Mouse (Mus musculus) brain, embryonic 18.5 days (tissue): ENCODE measurements around the gene 9230112D13Rik.

Experiments used
- DNase-seq: peaks from one replicate; pipeline ENCODE4 v3.0.0-alpha.2; 2012; ENCODE audit warnings: low read depth, low spot score

Gene 9230112D13Rik

GRCm38 (mm10) chr14:34522701-34523100, at the start of gene 9230112D13Rik:
Gene 9230112D13Rik, minus strand, starts transcription at chr14:34522801.
- DNase-seq: no peak

GRCm38 (mm10) chr14:34571610-34572387, 49.2 kb upstream of the 9230112D13Rik start:
- no peak for DNase-seq

GRCm38 (mm10) chr14:34570903-34571302, 48.3 kb upstream of the 9230112D13Rik start:
- DNase-seq: no peak

DNA sequence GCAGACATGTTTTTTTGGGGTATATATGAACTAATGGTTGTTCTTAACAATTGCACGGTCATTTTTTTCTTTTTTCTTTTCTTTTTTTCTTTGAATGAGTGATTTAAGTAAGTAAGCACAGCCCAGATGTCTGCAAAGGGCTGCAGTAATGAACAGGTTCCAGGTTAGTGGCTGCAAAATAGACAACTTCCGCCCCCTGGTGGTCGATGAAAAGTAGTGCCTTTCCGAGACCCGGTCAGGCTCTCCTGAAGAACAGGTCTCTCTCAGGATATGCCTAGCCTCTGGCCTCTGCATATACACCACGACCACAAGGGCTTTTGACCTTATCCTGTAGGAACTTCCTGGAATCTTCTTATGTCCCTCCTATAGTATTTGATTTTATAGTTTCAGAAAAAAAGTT, 47.7 kb upstream of the 9230112D13Rik start:
- DNase-seq: peak; percentile 54

- no peak for DNase-seq
Observed at GRCm38 (mm10) chr14:34569534-34570194, 47.1 kb upstream of the 9230112D13Rik start.

DNA sequence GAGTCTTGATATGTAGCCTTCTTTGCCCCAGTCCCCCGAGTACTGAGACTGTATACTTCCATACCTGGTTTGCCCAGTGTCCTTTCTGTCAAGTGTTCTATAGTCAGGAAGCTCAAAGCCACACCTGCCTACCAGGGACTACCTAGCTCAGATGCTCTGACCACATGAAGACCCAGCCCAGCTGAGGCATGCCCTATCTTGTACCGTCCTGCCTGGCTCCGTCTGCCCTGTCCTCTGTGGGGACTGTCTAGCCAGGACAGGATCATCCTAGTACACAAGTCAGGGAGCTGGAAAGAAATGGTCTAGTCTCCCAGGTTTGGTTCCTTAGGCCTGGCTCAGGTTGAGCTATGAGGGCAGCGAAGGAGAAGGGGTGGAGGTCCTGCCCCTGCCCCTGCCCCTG, 46.0 kb upstream of the 9230112D13Rik start:
- no peak for DNase-seq

DNA sequence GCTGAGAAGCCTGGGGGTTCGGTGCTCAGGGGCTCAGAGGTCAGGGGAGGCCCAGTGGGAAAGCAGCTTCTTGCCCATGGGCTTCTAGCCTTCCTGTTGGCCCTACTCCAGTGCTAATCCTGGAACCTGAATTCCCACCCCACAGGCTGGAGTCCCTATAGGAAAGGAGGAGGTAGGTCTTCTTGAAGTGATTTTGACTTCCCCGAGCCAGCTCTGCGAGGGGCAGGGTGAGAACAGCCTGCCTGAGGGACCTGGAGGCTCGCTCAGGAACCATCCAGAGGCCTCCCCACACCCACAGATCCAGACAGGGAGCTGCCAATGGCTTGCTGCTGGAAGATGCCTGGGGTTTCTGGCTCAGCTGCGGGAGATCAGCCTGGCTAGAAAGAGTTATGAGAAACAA, 45.1 kb upstream of the 9230112D13Rik start:
- no peak for DNase-seq

DNA sequence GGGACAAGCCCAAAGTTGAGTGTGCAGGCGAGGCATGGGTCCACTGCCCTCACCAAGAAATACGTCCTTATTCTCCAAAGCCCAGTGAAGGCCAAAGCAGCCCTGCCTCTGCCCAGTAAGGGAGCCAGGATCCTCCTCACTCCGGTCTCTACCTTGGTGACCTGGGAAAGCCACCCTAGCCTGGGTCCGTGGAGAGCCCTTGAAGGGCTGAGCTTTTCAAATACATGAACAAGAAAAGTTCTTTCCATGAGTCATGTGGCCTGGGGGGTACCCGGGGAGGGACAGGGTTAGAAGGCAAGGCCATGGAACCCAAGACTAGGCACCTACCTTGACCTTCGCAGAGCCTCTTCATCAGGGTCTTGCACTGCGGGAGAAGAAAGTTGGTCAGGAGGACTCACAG, 43.9 kb upstream of the 9230112D13Rik start:
- no peak for DNase-seq

- no peak for DNase-seq
Observed at GRCm38 (mm10) chr14:34565711-34566110, 43.1 kb upstream of the 9230112D13Rik start.

DNA sequence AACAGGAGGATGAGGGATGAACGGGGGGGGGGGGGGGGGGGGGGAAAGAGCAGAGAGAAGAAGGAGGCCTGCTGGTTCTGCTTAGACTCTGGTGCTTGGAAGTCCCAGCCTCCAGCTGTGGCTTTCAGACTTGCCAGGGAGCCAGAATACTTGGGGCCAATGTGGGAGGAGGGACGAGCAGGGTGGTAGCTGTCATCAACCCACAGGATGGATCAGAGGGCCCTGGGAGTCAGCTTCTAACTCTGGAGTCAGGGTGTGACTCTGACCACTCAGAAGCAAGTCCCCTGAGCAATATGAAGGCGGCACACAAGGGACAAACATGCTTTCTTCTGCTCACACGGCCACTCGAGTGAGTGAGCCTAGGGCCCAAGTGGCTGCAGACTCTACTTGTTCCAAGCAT, 42.0 kb upstream of the 9230112D13Rik start:
- no peak for DNase-seq

DNA sequence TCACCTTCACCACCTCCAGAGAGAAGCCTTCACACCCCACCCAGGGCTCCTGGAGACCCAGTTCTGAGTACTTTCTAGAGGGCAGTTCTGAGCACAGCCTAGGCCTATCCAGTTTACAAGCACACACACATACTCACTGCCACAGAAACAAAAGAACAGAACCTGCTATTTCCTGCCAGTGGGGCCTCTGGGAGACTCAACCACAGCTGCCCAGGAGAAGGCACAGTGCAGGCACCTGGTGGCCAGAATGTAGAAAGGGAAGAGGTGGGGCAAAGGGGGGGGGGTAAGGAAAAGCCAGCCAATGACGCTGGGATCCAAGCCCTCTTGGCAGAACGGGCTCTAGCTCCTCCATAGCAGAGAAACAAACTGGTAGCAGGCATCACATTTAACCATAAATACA, 39.8 kb upstream of the 9230112D13Rik start:
- no peak for DNase-seq

DNA sequence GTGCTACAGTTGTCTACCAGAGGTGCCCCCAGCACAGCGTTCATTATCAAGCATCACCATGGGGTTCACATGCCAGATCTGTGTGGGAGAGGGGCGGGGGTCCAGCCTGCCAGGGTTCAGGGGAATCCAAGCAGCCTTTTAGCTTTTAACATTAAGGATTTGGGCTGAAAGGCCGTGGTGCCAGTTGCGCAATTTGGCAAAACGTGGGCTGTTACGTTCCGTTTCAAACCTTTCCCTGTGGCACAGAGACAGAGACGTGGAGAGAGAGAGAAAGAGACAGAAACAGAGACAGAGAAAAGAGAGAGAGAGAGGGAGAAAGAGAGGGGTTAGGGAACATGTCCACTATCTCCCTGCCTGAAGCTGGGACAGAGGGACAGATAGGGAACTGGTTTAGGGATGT, 39.0 kb upstream of the 9230112D13Rik start:
- DNase-seq: no peak

DNA sequence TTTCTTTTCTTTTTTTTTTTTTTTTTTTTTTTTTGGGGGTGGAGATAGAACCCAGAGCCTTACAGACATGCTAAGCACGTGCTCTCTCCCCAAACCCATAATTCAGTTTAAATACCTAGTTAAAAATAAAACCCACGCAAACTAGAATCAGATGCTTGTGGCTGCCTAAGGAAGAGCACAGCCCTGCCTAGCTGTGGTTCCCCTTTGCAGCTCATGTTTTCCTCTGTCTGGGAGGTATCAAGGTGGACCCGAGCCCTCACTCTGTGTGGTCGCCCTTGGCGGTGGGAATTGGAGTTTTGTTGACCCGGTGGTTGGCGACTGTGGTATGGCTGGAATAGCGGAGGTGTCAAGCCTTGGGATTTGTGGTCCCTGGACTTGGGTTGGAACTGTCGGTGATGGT, 36.3 kb upstream of the 9230112D13Rik start:
- DNase-seq: no peak

DNA sequence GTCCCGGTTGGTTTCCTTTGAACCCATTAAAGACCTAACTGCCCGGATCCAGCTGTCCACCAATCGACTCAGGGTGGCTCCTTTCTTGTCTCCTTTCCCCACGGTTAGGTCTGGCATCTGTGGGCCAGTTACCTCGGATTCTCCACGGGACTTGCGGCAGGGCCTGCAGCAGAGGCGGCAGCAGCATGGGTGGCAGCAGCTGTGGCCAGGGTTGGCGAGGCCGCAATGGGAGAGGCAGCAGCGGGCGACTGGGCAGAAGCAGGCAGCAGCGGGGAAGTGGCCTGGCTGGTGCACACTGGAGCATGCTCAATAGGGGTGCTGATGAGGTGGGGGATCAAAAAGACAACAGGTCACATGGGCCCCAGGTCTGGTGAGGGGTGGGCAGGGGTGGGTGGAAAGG, 32.6 kb upstream of the 9230112D13Rik start:
- no peak for DNase-seq

GRCm38 (mm10) chr14:34554047-34554446, 31.4 kb upstream of the 9230112D13Rik start:
- DNase-seq: no peak

- no peak for DNase-seq
Observed at GRCm38 (mm10) chr14:34553470-34553869, 30.9 kb upstream of the 9230112D13Rik start.

- DNase-seq: no peak
Observed at GRCm38 (mm10) chr14:34552226-34552625, 29.6 kb upstream of the 9230112D13Rik start.

DNA sequence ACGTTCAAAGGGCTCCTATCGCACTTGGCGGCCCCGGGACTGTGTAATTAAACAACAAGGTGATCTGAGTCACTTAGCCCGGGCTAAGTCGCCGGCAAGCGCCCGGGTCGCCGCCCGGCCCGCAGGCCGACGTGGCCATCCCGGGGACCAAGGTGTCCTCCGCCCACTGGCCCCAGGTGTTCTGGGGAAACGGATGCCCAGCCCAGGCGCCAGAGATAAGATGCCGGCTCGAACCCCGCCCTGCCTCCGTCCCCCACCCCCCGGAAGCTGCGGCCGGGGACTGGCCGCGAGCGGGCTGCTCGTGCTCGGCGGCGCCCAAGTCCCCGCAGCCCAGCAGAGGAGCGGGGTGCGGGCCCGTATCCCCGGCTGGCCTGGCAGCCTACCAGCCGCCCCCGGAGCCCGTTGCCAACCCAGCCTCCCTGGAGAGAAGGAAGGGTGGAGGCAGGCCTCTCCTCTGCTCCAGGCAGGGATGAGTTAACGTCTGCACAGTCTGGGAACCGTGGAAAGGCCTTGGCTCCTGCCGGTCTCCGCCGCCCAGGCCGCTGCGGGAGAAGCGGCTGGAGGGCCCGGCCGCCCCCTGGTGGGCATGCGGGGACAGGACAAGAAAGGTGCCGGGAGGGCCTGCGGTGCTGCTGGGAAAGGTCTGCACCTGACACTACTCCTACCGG, 26.5 kb upstream of the 9230112D13Rik start:
- peak; percentile 73 for DNase-seq

DNA sequence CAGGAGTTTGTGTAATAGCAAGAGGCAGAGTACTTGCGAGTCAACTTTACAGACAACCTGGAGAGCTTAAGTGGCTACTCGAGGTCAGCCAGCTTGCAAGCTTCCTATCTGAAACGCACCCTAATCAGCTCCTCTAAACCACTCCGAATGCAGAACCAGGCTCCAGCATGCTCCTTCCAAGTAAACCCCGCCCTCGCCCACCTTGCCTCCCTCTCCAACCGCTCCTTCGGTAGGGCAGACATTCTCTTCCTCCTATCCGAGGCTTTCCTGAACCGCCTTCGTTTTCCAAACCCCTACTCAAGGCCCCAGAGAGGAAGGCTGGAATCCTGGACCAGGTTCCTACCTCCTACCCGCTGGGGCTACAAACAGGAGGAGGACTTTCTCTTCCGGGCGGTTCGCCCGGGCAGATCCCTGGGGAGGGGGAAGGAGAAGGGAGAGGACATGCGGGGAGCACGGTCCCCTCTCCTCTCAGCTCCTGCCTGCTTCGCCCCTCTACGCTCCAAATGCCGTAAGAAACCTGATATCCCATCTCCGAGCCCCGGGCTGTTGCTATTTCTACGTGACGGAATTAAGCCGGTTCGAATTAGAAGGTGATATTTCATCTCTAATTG, 25.9 kb upstream of the 9230112D13Rik start:
- peak; percentile 34 for DNase-seq

DNA sequence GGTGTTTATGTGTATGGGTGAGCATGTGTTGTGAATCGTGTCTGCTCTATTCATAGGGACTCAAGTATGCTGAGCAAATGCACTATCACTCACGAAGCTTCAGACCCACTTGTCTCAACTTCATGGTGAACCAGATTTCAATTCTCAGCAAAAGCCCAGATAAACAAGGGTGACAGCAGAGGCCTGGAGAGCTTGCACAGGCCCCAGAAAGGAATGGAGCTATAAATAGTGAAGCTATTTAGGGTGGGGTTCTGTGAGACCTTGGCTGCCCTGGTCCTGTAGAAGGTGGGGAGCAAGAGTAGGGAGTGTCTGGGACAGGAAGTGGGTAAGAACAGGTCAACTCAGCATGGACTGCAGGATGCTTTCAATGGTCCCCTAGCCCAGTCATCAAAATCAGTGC, 21.9 kb upstream of the 9230112D13Rik start:
- DNase-seq: no peak

DNA sequence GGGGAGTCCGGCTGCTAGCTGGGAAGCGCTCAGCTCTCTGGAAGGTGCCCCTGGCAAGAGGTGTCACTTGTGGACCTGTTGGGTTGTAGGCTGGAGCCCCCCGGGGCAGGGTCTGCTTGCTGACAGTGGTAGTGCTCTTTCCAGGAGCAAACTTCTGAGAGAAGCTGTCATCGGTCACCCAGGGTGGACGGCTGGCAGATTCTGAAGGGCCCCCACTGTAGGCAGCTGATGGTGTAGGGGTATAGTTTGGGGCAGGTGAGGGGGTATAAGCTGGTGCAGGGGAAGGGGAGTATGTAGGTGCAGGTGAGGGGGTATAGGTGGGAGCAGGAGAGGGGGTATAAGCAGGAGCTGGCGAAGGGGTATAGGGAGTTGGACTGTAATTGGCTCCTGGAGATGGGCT, 21.4 kb upstream of the 9230112D13Rik start:
- no peak for DNase-seq

DNA sequence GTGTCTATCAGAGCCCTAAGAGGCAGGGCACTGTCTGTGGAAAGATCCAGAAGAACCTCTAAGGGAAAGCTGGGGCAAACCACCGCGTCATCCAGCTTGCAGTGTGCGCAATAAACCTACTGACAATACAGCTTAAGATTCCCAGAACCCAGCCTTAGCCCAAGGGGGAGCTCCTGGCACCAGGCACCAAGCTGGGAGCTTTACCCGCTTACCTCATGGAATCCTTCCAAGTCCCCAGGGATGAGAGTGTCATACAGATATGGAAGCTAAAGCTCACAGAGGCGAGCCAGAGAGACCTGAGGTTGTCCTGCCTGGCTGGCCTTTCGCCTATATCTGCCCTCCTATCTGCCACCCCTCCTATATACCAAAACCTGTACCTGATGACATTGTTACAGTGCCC, 21.0 kb upstream of the 9230112D13Rik start:
- no peak for DNase-seq
